Mouse (Mus musculus): ENCODE results near the gene Cfd. TPM values are rescaled to one million over a fixed set of nuclear protein-coding genes. Genes with fewer than 3 reads are reported as not detected.

Gene Cfd
- polyA plus RNA-seq, 1 experiment: not detected

DNA sequence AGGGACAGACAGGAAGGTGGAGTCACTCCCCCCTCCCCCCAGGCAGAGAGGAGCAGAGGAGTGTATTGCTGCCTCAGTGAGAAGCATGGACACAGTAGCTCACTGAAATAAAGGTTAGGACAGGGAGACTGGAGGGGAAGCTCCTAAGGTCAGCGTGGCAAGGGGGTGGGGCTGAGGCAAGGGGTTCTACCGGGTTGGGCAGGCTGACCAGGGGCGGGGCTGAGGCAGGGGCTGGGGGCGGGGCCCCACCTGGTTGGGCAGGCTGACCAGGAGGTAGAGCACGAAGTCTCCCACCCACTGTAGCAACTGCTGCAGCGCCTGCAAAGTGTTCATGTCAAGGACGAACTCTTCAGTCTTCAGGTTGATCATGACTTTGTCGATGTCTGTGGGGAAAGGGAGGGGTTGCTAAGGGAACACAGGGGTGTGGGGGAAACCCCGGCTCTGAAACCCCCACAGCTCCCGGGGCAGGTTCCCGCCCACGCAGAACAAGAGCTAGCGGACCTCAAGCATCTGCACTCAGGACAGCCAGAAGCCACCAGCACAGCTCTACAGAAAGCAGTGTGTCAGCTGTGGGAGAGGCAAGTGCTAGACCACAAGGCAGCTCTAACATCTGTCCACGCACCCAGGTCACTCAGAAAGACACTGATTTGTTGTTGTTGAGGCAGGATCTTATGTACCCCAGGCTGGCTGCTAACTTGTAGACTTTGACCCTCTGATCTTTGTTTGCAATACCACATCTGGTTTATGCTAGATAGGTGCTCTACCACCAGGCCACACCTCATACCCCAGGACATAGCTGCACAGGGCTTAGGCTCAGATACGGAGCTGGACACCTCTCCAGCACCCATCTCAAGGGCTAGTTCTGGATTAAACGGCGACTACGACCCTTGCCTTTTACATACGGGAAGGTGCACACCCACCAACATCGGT is 6.9 kb downstream of the Cfd start:
- Histone ChIP-seq H3K9ac (ENCODE audit: low read depth, poor library complexity, severe bottlenecking) (no peak overlapping the region), H3K27ac (ENCODE audit: insufficient read depth, low read length) (no peak overlapping the region), H3K36me3 (ENCODE audit: control insufficient read depth, insufficient read depth, low read length, poor library complexity, severe bottlenecking) (no peaks in the 10 kb centered on the region), H3K9me3 (replicated peaks; ENCODE audit: control insufficient read depth, insufficient read depth, low read length, poor library complexity, severe bottlenecking) (no peaks in the 10 kb centered on the region), H3K27me3 (ENCODE audit: control insufficient read depth, insufficient read depth, low read length, poor library complexity, severe bottlenecking) (no peaks in the 10 kb centered on the region), H3K4me1 (ENCODE audit: control insufficient read depth, insufficient read depth, low read length) (peaks cover 3% of the 10 kb centered on the region), H3K4me3 (ENCODE audit: low read depth, low read length) (no peak overlapping the region)
- no peak for TF ChIP-seq CTCF (IDR thresholded peaks at IDR 0.05; ENCODE audit: low read depth, low read length)
- TF ChIP-seq POLR2A (IDR thresholded peaks at IDR 0.05; ENCODE audit: insufficient read depth, low read length): no peak
- TF ChIP-seq EP300 (IDR thresholded peaks at IDR 0.05; ENCODE audit: insufficient read depth, low read depth, low read length): no peak

DNA sequence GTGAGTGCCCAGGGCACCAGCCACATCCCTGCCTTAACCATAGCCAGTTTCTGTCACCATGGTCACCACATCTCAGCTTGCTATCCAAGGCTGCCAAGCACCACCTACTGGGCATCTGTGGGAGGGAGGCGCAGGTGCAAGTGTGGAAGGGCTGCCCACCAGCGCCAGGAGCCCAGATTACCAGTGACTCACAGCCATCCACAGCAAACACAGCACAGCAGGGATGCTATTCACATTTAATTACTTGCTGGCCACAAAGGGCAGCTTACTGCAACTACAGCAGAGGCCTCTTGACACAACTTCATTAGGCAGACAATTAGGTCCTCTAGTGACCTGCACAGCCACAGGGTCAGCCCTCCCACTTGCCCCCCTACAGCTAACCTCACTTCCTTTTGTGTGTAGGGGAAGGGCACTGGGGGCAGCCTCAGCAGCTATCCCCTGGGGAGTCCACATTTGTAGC is 10.3 kb downstream of the Cfd start:
- H3K9ac ChIP-seq (ENCODE audit: low read depth, poor library complexity, severe bottlenecking): no peak overlapping the region
- H3K9me3 ChIP-seq (replicated peaks; ENCODE audit: control insufficient read depth, insufficient read depth, low read length, poor library complexity, severe bottlenecking): no peaks in the 10 kb centered on the region
- TF ChIP-seq CTCF (IDR thresholded peaks at IDR 0.05; ENCODE audit: low read depth, low read length) (peak; percentile 18), POLR2A (IDR thresholded peaks at IDR 0.05; ENCODE audit: insufficient read depth, low read length) (no peak), EP300 (IDR thresholded peaks at IDR 0.05; ENCODE audit: insufficient read depth, low read depth, low read length) (no peak)
- H3K4me3 ChIP-seq (ENCODE audit: low read depth, low read length): no peak overlapping the region
- H3K4me1 ChIP-seq (ENCODE audit: control insufficient read depth, insufficient read depth, low read length): peaks cover 3% of the 10 kb centered on the region
- H3K27me3 ChIP-seq (ENCODE audit: control insufficient read depth, insufficient read depth, low read length, poor library complexity, severe bottlenecking): no peaks in the 10 kb centered on the region
- H3K36me3 ChIP-seq (ENCODE audit: control insufficient read depth, insufficient read depth, low read length, poor library complexity, severe bottlenecking): no peaks in the 10 kb centered on the region
- H3K27ac ChIP-seq (ENCODE audit: insufficient read depth, low read length): no peak overlapping the region

DNA sequence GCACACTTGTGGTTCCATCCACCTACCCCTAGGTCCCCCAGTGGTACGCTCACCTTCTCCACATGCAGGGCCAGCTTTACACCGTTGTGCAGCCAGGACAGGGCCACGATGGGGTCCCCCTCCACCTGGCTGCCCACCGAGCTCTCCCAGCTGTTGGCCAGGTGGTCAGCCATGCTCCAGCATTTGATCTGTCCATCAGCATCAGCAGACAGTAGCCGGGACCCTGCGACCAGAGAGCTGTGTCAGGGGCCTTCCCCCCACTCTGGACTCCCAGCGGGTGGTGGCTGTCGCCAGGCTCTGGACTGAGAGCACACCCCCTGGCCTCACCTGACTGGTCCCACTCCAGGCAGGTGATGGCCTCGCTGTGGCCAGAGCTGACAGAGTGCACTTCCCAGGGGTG is 16.1 kb downstream of the Cfd start:
- Histone ChIP-seq H3K36me3 (ENCODE audit: control insufficient read depth, insufficient read depth, low read length, poor library complexity, severe bottlenecking) (no peaks in the 10 kb centered on the region), H3K4me3 (ENCODE audit: low read depth, low read length) (no peak overlapping the region), H3K9ac (ENCODE audit: low read depth, poor library complexity, severe bottlenecking) (no peak overlapping the region), H3K27me3 (ENCODE audit: control insufficient read depth, insufficient read depth, low read length, poor library complexity, severe bottlenecking) (no peaks in the 10 kb centered on the region), H3K27ac (ENCODE audit: insufficient read depth, low read length) (no peak overlapping the region), H3K4me1 (ENCODE audit: control insufficient read depth, insufficient read depth, low read length) (no peaks in the 10 kb centered on the region), H3K9me3 (replicated peaks; ENCODE audit: control insufficient read depth, insufficient read depth, low read length, poor library complexity, severe bottlenecking) (no peaks in the 10 kb centered on the region)
- TF ChIP-seq CTCF (IDR thresholded peaks at IDR 0.05; ENCODE audit: low read depth, low read length) (no peak), POLR2A (IDR thresholded peaks at IDR 0.05; ENCODE audit: insufficient read depth, low read length) (no peak), EP300 (IDR thresholded peaks at IDR 0.05; ENCODE audit: insufficient read depth, low read depth, low read length) (no peak)

DNA sequence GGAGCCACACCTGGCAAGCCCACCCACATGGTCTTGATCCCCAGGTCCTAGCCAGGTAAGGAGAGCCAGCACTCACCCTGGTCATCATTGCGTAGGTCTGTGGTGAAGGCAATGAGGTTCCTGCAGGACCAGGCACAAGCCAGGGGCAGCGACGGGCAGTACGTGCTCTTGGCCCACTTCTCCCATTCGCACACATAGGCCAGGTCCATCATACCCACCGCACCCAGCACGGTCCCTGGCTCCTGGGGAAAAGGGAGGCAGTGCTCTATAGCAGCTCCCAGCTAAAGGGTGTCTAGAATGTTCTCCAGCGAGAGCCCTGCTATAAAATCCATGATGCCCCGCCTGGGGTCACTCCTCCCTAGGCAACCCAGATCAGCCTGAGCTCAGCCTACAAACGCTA is 16.8 kb downstream of the Cfd start:
- Histone ChIP-seq H3K27ac (ENCODE audit: insufficient read depth, low read length) (no peak overlapping the region), H3K27me3 (ENCODE audit: control insufficient read depth, insufficient read depth, low read length, poor library complexity, severe bottlenecking) (no peaks in the 10 kb centered on the region)

GRCm38 (mm10) chr10:79908167-79909091 is 17.8 kb downstream of the Cfd start, which contains the start of gene Med16:
TSS of gene Med16 (minus strand) at chr10:79908923.
- no peaks in the 10 kb centered on the region for H3K9me3 ChIP-seq (replicated peaks; ENCODE audit: control insufficient read depth, insufficient read depth, low read length, poor library complexity, severe bottlenecking)
- H3K9ac ChIP-seq (ENCODE audit: low read depth, poor library complexity, severe bottlenecking): peak within 1 kb of the TSS; percentile 96
- H3K27ac ChIP-seq (ENCODE audit: insufficient read depth, low read length): peak within 1 kb of the TSS; percentile 84
- H3K4me3 ChIP-seq (ENCODE audit: low read depth, low read length): peak within 1 kb of the TSS; percentile 94
- H3K27me3 ChIP-seq (ENCODE audit: control insufficient read depth, insufficient read depth, low read length, poor library complexity, severe bottlenecking): no peaks in the 10 kb centered on the region
- H3K4me1 ChIP-seq (ENCODE audit: control insufficient read depth, insufficient read depth, low read length): no peaks in the 10 kb centered on the region
- no peaks in the 10 kb centered on the region for H3K36me3 ChIP-seq (ENCODE audit: control insufficient read depth, insufficient read depth, low read length, poor library complexity, severe bottlenecking)
- TF ChIP-seq EP300 (IDR thresholded peaks at IDR 0.05; ENCODE audit: insufficient read depth, low read depth, low read length): no peak
- no peak for TF ChIP-seq POLR2A (IDR thresholded peaks at IDR 0.05; ENCODE audit: insufficient read depth, low read length)
- no peak for TF ChIP-seq CTCF (IDR thresholded peaks at IDR 0.05; ENCODE audit: low read depth, low read length)

More for the DNA sequence above, 16.8 kb downstream of the Cfd start:
- no peaks in the 10 kb centered on the region for H3K9me3 ChIP-seq (replicated peaks; ENCODE audit: control insufficient read depth, insufficient read depth, low read length, poor library complexity, severe bottlenecking)
- H3K4me1 ChIP-seq (ENCODE audit: control insufficient read depth, insufficient read depth, low read length): no peaks in the 10 kb centered on the region
- H3K4me3 ChIP-seq (ENCODE audit: low read depth, low read length): no peak overlapping the region
- no peak overlapping the region for H3K9ac ChIP-seq (ENCODE audit: low read depth, poor library complexity, severe bottlenecking)
- H3K36me3 ChIP-seq (ENCODE audit: control insufficient read depth, insufficient read depth, low read length, poor library complexity, severe bottlenecking): no peaks in the 10 kb centered on the region
- TF ChIP-seq POLR2A (IDR thresholded peaks at IDR 0.05; ENCODE audit: insufficient read depth, low read length) (no peak), EP300 (IDR thresholded peaks at IDR 0.05; ENCODE audit: insufficient read depth, low read depth, low read length) (no peak), CTCF (IDR thresholded peaks at IDR 0.05; ENCODE audit: low read depth, low read length) (no peak)
